Mouse (Mus musculus): Measurements from ENCODE around the gene Tead3. TPM values are rescaled to one million over a fixed set of nuclear protein-coding genes. Genes with fewer than 3 reads are reported as not detected.
"Not testable (repeated sequence)": the region's sequence is repeated elsewhere in the genome, so short reads cannot be mapped to it uniquely, and the experiment has no call there.

Gene Tead3
- polyA plus RNA-seq, 1 experiment, result 0.26 TPM

- H3K4me1 ChIP-seq, result peaks cover 35% of the 10 kb centered on the region
- H3K9me3 ChIP-seq, result peaks cover 6% of the 10 kb centered on the region
- no peaks in the 10 kb centered on the region for H3K27me3 ChIP-seq (replicated peaks)
- no peak overlapping the region for H3K4me3 ChIP-seq (replicated peaks)
- H3K36me3 ChIP-seq (replicated peaks; ENCODE audit: low read length), result peaks cover 79% of the 10 kb centered on the region
- TF ChIP-seq GATA1 (IDR thresholded peaks at IDR 0.05; ENCODE audit: borderline replicate concordance, low read length) (no peak), FLI1 (IDR thresholded peaks at IDR 0.05; ENCODE audit: low read length) (no peak)
Measured at GRCm38 (mm10) chr17:28325751-28326150, 24.9 kb downstream of the Tead3 start.

- H3K4me3 ChIP-seq (replicated peaks); H3K27me3 ChIP-seq (replicated peaks); H3K9me3 ChIP-seq: not testable (repeated sequence)
- Histone ChIP-seq H3K4me1 (peaks cover 22% of the 10 kb centered on the region), H3K36me3 (replicated peaks; ENCODE audit: low read length) (peaks cover 79% of the 10 kb centered on the region)
Measured at GRCm38 (mm10) chr17:28324416-28324815, 26.2 kb downstream of the Tead3 start.

GRCm38 (mm10) chr17:28323786-28324185 lies 26.8 kb downstream of the Tead3 start:
- Histone ChIP-seq H3K9me3 (peaks cover 6% of the 10 kb centered on the region), H3K4me3 (replicated peaks) (no peak overlapping the region), H3K4me1 (peaks cover 16% of the 10 kb centered on the region), H3K36me3 (replicated peaks; ENCODE audit: low read length) (peaks cover 81% of the 10 kb centered on the region), H3K27me3 (replicated peaks) (no peaks in the 10 kb centered on the region)
- no peak for TF ChIP-seq GATA1 (IDR thresholded peaks at IDR 0.05; ENCODE audit: borderline replicate concordance, low read length)

DNA sequence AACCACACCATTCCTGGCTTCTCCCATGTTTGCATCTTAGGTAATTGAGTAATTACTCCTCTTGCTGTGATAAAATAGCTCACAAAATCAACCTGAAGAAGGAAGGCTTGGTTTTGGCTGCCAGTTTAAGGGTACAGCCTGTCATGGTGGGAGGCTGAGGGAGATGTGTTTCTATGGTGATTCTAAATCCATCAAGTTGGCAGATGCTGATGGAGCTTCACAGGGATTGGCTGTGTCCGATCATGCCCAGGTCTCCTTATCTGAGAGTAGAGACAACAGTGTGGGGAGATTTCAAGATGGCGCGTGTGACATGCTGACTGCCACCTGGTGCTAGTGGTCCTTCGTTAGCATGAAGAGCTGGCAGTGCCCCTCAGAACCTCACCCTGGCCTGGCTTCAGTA lies 28.9 kb downstream of the Tead3 start:
- Histone ChIP-seq H3K4me3 (replicated peaks) (no peak overlapping the region), H3K36me3 (replicated peaks; ENCODE audit: low read length) (peaks cover 95% of the 10 kb centered on the region), H3K4me1 (peaks cover 15% of the 10 kb centered on the region), H3K27me3 (replicated peaks) (no peaks in the 10 kb centered on the region), H3K9me3 (peaks cover 6% of the 10 kb centered on the region)
- TF ChIP-seq FLI1 (IDR thresholded peaks at IDR 0.05; ENCODE audit: low read length) (no peak), GATA1 (IDR thresholded peaks at IDR 0.05; ENCODE audit: borderline replicate concordance, low read length) (no peak)

- Histone ChIP-seq H3K4me1 (peaks cover 39% of the 10 kb centered on the region), H3K36me3 (replicated peaks; ENCODE audit: low read length) (peaks cover 75% of the 10 kb centered on the region), H3K4me3 (replicated peaks) (no peak overlapping the region), H3K27me3 (replicated peaks) (no peaks in the 10 kb centered on the region), H3K9me3 (no peaks in the 10 kb centered on the region)
- TF ChIP-seq GATA1 (IDR thresholded peaks at IDR 0.05; ENCODE audit: borderline replicate concordance, low read length), result no peak
- no peak for TF ChIP-seq FLI1 (IDR thresholded peaks at IDR 0.05; ENCODE audit: low read length)
Measured at GRCm38 (mm10) chr17:28317725-28318124, 32.9 kb downstream of the Tead3 start.

DNA sequence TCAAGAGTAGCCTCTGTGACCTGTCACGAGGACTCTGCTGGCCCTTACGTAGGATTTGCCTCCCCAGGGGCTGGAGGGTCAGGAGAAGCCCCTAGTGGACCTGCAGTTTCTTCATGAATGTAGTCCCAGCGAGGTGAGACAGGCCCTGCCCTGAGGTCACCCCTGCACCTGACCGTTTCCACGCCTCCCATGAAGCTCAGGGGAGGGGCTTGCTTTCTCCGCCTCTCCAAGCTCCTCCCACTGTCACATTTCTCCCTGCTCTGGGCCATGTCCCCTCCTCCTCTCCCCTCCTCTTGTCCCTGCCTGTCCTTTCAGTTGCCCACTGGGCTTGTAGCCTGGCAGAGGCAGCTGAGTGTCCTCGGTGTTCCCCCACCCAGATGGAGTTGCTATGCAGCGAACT lies 33.5 kb downstream of the Tead3 start:
- Histone ChIP-seq H3K36me3 (replicated peaks; ENCODE audit: low read length) (peaks cover 69% of the 10 kb centered on the region), H3K27me3 (replicated peaks) (no peaks in the 10 kb centered on the region), H3K9me3 (no peaks in the 10 kb centered on the region), H3K4me1 (peaks cover 46% of the 10 kb centered on the region), H3K4me3 (replicated peaks) (no peak overlapping the region)
- TF ChIP-seq GATA1 (IDR thresholded peaks at IDR 0.05; ENCODE audit: borderline replicate concordance, low read length) (no peak), FLI1 (IDR thresholded peaks at IDR 0.05; ENCODE audit: low read length) (no peak)

GRCm38 (mm10) chr17:28316476-28316875 lies 34.1 kb downstream of the Tead3 start:
- no peak for TF ChIP-seq GATA1 (IDR thresholded peaks at IDR 0.05; ENCODE audit: borderline replicate concordance, low read length)
- no peak for TF ChIP-seq FLI1 (IDR thresholded peaks at IDR 0.05; ENCODE audit: low read length)
- no peaks in the 10 kb centered on the region for H3K9me3 ChIP-seq
- peaks cover 63% of the 10 kb centered on the region for H3K36me3 ChIP-seq (replicated peaks; ENCODE audit: low read length)
- no peak overlapping the region for H3K4me3 ChIP-seq (replicated peaks)
- peaks cover 52% of the 10 kb centered on the region for H3K4me1 ChIP-seq
- H3K27me3 ChIP-seq (replicated peaks), result no peaks in the 10 kb centered on the region

DNA sequence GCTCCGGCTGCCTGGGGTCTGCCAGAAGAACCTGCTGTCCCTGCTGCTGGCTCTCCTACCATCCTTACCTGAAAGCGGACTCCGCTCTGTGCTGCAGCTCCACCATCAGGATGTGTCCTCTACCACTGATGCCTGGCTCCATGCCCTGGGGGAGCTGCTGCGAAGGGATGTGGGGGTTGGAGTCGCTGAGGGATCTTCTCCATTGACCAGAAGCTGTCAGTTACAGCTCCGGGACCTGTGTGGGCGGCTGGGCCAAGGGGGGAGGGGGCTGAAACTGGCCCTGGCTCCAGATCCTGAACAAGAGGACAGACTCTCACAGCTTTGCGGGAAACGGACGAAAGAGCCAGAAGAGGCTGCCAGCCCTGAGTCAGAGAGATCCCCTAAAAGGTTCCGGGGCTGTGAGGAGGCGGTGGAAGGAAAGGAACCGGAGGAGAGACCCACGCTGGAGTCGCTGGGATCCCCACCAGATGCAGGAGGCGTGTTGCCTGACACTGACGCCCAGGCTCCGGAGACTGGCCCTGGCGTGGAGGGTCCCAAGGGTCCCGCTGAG lies 34.9 kb downstream of the Tead3 start:
- H3K27me3 ChIP-seq (replicated peaks), result no peaks in the 10 kb centered on the region
- no peaks in the 10 kb centered on the region for H3K9me3 ChIP-seq
- H3K4me1 ChIP-seq, result peaks cover 54% of the 10 kb centered on the region
- no peak for TF ChIP-seq FLI1 (IDR thresholded peaks at IDR 0.05; ENCODE audit: low read length)
- TF ChIP-seq GATA1 (IDR thresholded peaks at IDR 0.05; ENCODE audit: borderline replicate concordance, low read length), result no peak
- peaks cover 55% of the 10 kb centered on the region for H3K36me3 ChIP-seq (replicated peaks; ENCODE audit: low read length)
- H3K4me3 ChIP-seq (replicated peaks), result no peak overlapping the region

GRCm38 (mm10) chr17:28313880-28314225 lies 36.8 kb downstream of the Tead3 start:
- Histone ChIP-seq H3K4me3 (replicated peaks) (peak overlapping the region; percentile 94), H3K4me1 (peaks cover 61% of the 10 kb centered on the region), H3K27me3 (replicated peaks) (no peaks in the 10 kb centered on the region), H3K9me3 (no peaks in the 10 kb centered on the region), H3K36me3 (replicated peaks; ENCODE audit: low read length) (peaks cover 39% of the 10 kb centered on the region)
- TF ChIP-seq GATA1 (IDR thresholded peaks at IDR 0.05; ENCODE audit: borderline replicate concordance, low read length) (no peak), FLI1 (IDR thresholded peaks at IDR 0.05; ENCODE audit: low read length) (no peak)

- H3K4me1 ChIP-seq, result peaks cover 66% of the 10 kb centered on the region
Measured at GRCm38 (mm10) chr17:28313212-28313879, 37.3 kb downstream of the Tead3 start, which contains the start of gene Fance. Fance (plus strand) TSS chr17:28313519.

More at GRCm38 (mm10) chr17:28313212-28313879, 37.3 kb downstream of the Tead3 start, which contains the start of gene Fance:
- no peaks in the 10 kb centered on the region for H3K9me3 ChIP-seq
- H3K27me3 ChIP-seq (replicated peaks), result no peaks in the 10 kb centered on the region
- H3K36me3 ChIP-seq (replicated peaks; ENCODE audit: low read length), result peaks cover 34% of the 10 kb centered on the region
- no peak for TF ChIP-seq GATA1 (IDR thresholded peaks at IDR 0.05; ENCODE audit: borderline replicate concordance, low read length)
- no peak for TF ChIP-seq FLI1 (IDR thresholded peaks at IDR 0.05; ENCODE audit: low read length)
- peak within 1 kb of the TSS; percentile 94 for H3K4me3 ChIP-seq (replicated peaks)
